Mouse (Mus musculus) forebrain, embryonic 14.5 days (tissue): ENCODE data around the gene Nol4l. TPM values are rescaled to one million over a fixed set of nuclear protein-coding genes. Genes with fewer than 3 reads are reported as not detected.

Source experiments
- ATAC-seq: fragments of 200-750 bp; cut with Nextera tagmentation; 2 replicates; pipeline ENCODE4 v1.8.0; 2017; ENCODE audit warnings: mild to moderate bottlenecking, moderate library complexity
- DNase-seq: peaks from one replicate; pipeline ENCODE4 v3.0.0-alpha.2; 2015; ENCODE audit warnings: low spot score
- H3K27ac ChIP-seq: fragments of 300-500 bp; sonication (generic); 2 replicates; pipeline ENCODE4 v1.5.1; 2014; ENCODE audit warnings: low read depth, mild to moderate bottlenecking, control low read depth, low read length, moderate library complexity
- H3K27me3 ChIP-seq: fragments of 300-500 bp; sonication (generic); replicated peaks from 2 replicates; pipeline ENCODE4 v1.6.1; 2014; ENCODE audit warnings: low read length, control low read depth, mixed read lengths; ENCODE audit not compliant: control insufficient read depth, insufficient read depth
- H3K36me3 ChIP-seq: fragments of 300-500 bp; sonication (generic); 2 replicates; pipeline ENCODE4 v1.6.1; 2014; ENCODE audit warnings: low read length, control low read depth; ENCODE audit not compliant: control insufficient read depth, insufficient read depth
- H3K4me1 ChIP-seq: fragments of 300-500 bp; sonication (generic); 2 replicates; pipeline ENCODE4 v1.6.1; 2014; ENCODE audit warnings: antibody characterized with exemption, low read length, control low read depth; ENCODE audit not compliant: control insufficient read depth, insufficient read depth
- H3K4me2 ChIP-seq: fragments of 300-500 bp; sonication (generic); 2 replicates; pipeline ENCODE4 v1.6.1; 2014; ENCODE audit warnings: mild to moderate bottlenecking, control low read depth, low read length
- H3K4me3 ChIP-seq: fragments of 300-500 bp; sonication (generic); 2 replicates; pipeline ENCODE4 v1.5.1; 2014; ENCODE audit warnings: low read depth, low read length, control low read depth
- H3K9ac ChIP-seq: fragments of 300-500 bp; sonication (generic); 2 replicates; pipeline ENCODE4 v1.6.1; 2014; ENCODE audit warnings: mild to moderate bottlenecking, low read length, control low read depth, moderate library complexity
- H3K9me3 ChIP-seq: fragments of 300-500 bp; sonication (generic); replicated peaks from 2 replicates; pipeline ENCODE4 v1.6.1; 2016; ENCODE audit warnings: low read length, control low read depth, mixed read lengths; ENCODE audit not compliant: control insufficient read depth
- WGBS: fragments of 180-500 bp; shearing (Covaris S2); extraction: QIAGEN DNeasy Blood & Tissue Kit; methylation state at CpG from one replicate; pipeline ENCODE4 v1.1.7; 2014; 5-methylcytosine and 5-hydroxymethylcytosine counted together
- polyA plus RNA-seq: library from polyadenylated mRNA; unstranded; fragments of >200 nt; fragmentation: Nextera tagmentation; extraction: Ambion mirVana; gene quantifications from 2 replicates; pipeline ENCODE4 v1.2.1, GENCODE M21; 2014

Gene Nol4l
- polyA plus RNA-seq, 1 experiment from 2014 or later = 31.4 TPM

GRCm38 (mm10) chr2:153442720-153443119 lies 87.1 kb downstream of the Nol4l start:
- H3K36me3 ChIP-seq = no peaks in the 10 kb centered on the region
- no peak for DNase-seq
- 6% methylated on average over 5 of the region's 5 CpGs for WGBS
- H3K9me3 ChIP-seq = no peaks in the 10 kb centered on the region
- H3K9ac ChIP-seq = peak overlapping the region; percentile 96
- no peaks in the 10 kb centered on the region for H3K27me3 ChIP-seq
- no peak for ATAC-seq
- H3K4me2 ChIP-seq = peak overlapping the region; percentile 98
- peak overlapping the region; percentile 91 for H3K4me3 ChIP-seq
- H3K27ac ChIP-seq = peak overlapping the region; percentile 98
- peaks cover 28% of the 10 kb centered on the region for H3K4me1 ChIP-seq

- H3K4me1 ChIP-seq = peaks cover 41% of the 10 kb centered on the region
- H3K4me3 ChIP-seq = 0 out of 2 replicates have a peak overlapping the region, but pooled peaks have one; percentile 91
Observed at GRCm38 (mm10) chr2:153441228-153441627, 88.5 kb downstream of the Nol4l start.

GRCm38 (mm10) chr2:153440755-153441154 lies 89.0 kb downstream of the Nol4l start:
- DNase-seq = no peak
- no peaks in the 10 kb centered on the region for H3K9me3 ChIP-seq
- ATAC-seq = no peak
- H3K4me1 ChIP-seq = peaks cover 43% of the 10 kb centered on the region
- no peak overlapping the region; the same call in 1 of the 2 replicates for H3K9ac ChIP-seq
- no peak overlapping the region for H3K27ac ChIP-seq
- peaks cover 8% of the 10 kb centered on the region for H3K36me3 ChIP-seq
- WGBS = 55% methylated on average over 2 of the region's 2 CpGs
- peak overlapping the region; percentile 98; the same call in 1 of the 2 replicates for H3K4me2 ChIP-seq
- H3K27me3 ChIP-seq = no peaks in the 10 kb centered on the region
- H3K4me3 ChIP-seq = no peak overlapping the region

More at GRCm38 (mm10) chr2:153441228-153441627, 88.5 kb downstream of the Nol4l start:
- Histone ChIP-seq H3K9me3 (no peaks in the 10 kb centered on the region), H3K27ac (no peak overlapping the region), H3K9ac (peak overlapping the region; percentile 21; the same call in 1 of the 2 replicates), H3K36me3 (peaks cover 3% of the 10 kb centered on the region; the same call in 1 of the 2 replicates), H3K27me3 (no peaks in the 10 kb centered on the region), H3K4me2 (peak overlapping the region; percentile 98)
- DNase-seq (no peak), ATAC-seq (no peak)
- WGBS = 47% methylated on average over 3 of the region's 3 CpGs

- peaks cover 38% of the 10 kb centered on the region for H3K36me3 ChIP-seq
- H3K27ac ChIP-seq = peak overlapping the region; percentile 9; the same call in 1 of the 2 replicates
- H3K27me3 ChIP-seq = no peaks in the 10 kb centered on the region
- H3K4me2 ChIP-seq = no peak overlapping the region
- no peak overlapping the region for H3K4me3 ChIP-seq
- no peaks in the 10 kb centered on the region for H3K9me3 ChIP-seq
- no peak overlapping the region for H3K9ac ChIP-seq
- H3K4me1 ChIP-seq = peaks cover 49% of the 10 kb centered on the region
- 43% methylated on average over 2 of the region's 2 CpGs for WGBS
- ATAC-seq (no peak), DNase-seq (no peak)
Observed at GRCm38 (mm10) chr2:153437306-153437659, 92.5 kb downstream of the Nol4l start.

- WGBS = 34% methylated on average over 6 of the region's 6 CpGs
- peak overlapping the region; percentile 6; the same call in 1 of the 2 replicates for H3K27ac ChIP-seq
- H3K4me3 ChIP-seq = no peak overlapping the region
- H3K4me1 ChIP-seq = peaks cover 44% of the 10 kb centered on the region
- H3K36me3 ChIP-seq = peaks cover 43% of the 10 kb centered on the region
- DNase-seq = no peak
- H3K4me2 ChIP-seq = no peak overlapping the region
- H3K9ac ChIP-seq = no peak overlapping the region
- H3K9me3 ChIP-seq = no peaks in the 10 kb centered on the region
- H3K27me3 ChIP-seq = no peaks in the 10 kb centered on the region
- ATAC-seq = no peak
Observed at GRCm38 (mm10) chr2:153436641-153437305, 93.0 kb downstream of the Nol4l start.

GRCm38 (mm10) chr2:153434880-153435831 lies 94.6 kb downstream of the Nol4l start:
- ATAC-seq = no peak
- Histone ChIP-seq H3K9me3 (no peaks in the 10 kb centered on the region), H3K27ac (no peak overlapping the region), H3K4me3 (no peak overlapping the region), H3K36me3 (peaks cover 57% of the 10 kb centered on the region), H3K4me1 (peaks cover 28% of the 10 kb centered on the region), H3K27me3 (no peaks in the 10 kb centered on the region), H3K4me2 (no peak overlapping the region), H3K9ac (no peak overlapping the region)
- 30% methylated on average over 9 of the region's 9 CpGs for whole genome bisulfite sequencing
- DNase-seq = no peak

GRCm38 (mm10) chr2:153433859-153434258 lies 95.9 kb downstream of the Nol4l start:
- no peak for ATAC-seq
- no peaks in the 10 kb centered on the region for H3K27me3 ChIP-seq
- 0 out of 2 replicates have a peak overlapping the region, but pooled peaks have one; percentile 33 for H3K27ac ChIP-seq
- H3K4me2 ChIP-seq = no peak overlapping the region
- 34% methylated on average over 3 of the region's 3 CpGs for WGBS
- H3K4me1 ChIP-seq = peaks cover 28% of the 10 kb centered on the region
- H3K4me3 ChIP-seq = no peak overlapping the region
- DNase-seq = no peak
- H3K9me3 ChIP-seq = no peaks in the 10 kb centered on the region
- no peak overlapping the region for H3K9ac ChIP-seq
- H3K36me3 ChIP-seq = peaks cover 70% of the 10 kb centered on the region

- no peak overlapping the region for H3K4me3 ChIP-seq
- DNase-seq (no peak), ATAC-seq (no peak)
- no peaks in the 10 kb centered on the region for H3K9me3 ChIP-seq
- H3K4me2 ChIP-seq = no peak overlapping the region
- H3K36me3 ChIP-seq = peaks cover 82% of the 10 kb centered on the region
- 69% methylated on average over 7 of the region's 7 CpGs for WGBS
- H3K4me1 ChIP-seq = peaks cover 27% of the 10 kb centered on the region
- no peak overlapping the region for H3K27ac ChIP-seq
- no peaks in the 10 kb centered on the region for H3K27me3 ChIP-seq
- no peak overlapping the region for H3K9ac ChIP-seq
Observed at GRCm38 (mm10) chr2:153432492-153432891, 97.3 kb downstream of the Nol4l start.
